Mouse (Mus musculus) lung, postnatal 0 days (tissue): ENCODE measurements around the gene Zdhhc23.

Experiments
- CTCF ChIP-seq: IDR thresholded peaks from 2 replicates; pipeline ENCODE4 v1.5.1; 2016; ENCODE audit warnings: antibody characterized with exemption, mild to moderate bottlenecking
- EP300 ChIP-seq: IDR thresholded peaks from 2 replicates; pipeline ENCODE4 v1.6.1; 2016; ENCODE audit warnings: antibody characterized with exemption, mild to moderate bottlenecking, control low read depth

GRCm38 (mm10) chr16:43973147-43973546 is 6.4 kb downstream of the Zdhhc23 start:
- TF ChIP-seq CTCF (no peak), EP300 (no peak)
